11 mouse cellular contexts compared by ENCODE assay signal in the genomic region with DNA sequence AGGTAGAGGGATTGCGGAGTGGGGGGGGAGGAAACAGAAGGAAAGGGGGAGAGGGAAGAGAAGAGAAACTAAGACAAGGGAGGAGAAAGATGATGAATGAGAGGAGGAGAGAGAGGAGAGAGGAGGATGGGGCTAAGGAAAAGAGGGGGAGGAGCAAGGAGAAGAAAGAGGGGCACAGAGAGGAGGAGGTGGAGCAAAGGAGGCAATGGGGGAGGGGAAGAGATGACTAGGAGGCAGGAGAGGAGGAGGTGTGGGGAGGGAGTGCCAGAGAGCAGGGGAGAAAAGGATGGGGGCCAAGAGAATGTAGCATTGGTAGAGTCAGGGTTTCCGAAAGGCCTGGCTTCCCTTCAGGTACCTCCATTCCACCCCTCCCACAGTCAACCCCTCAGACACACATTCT.
A peak's percentile ranks its signal among the peaks of the same experiment; 100 is the strongest.
DNase-seq lines count a peak whose midpoint lies in the region; ATAC-seq and TF ChIP-seq lines count a peak whose summit lies in the region.
"Had no signal": no experiment of that assay in that cellular context is flagged by ENCODE, and none has a peak within 500 bp of the region (broad histone marks: within the 10 kb centered on the region; RNA-seq: fewer than 3 reads in every experiment).

No protein-coding gene starts in this region.

- no peaks in the 10 kb centered on the region; the same call in 1 of the 2 replicates for H3K27me3 ChIP-seq in heart, embryonic 12.5 days (replicated peaks)
- no peaks in the 10 kb centered on the region for H3K27me3 ChIP-seq in heart, adult 2 months (ENCODE audit: control insufficient read depth, insufficient read depth, low read length)
- H3K27me3 ChIP-seq in hindbrain, embryonic 12.5 days = no peaks in the 10 kb centered on the region
- H3K27me3 ChIP-seq in midbrain, embryonic 14.5 days (ENCODE audit: control insufficient read depth, insufficient read depth, low read length) = no peaks in the 10 kb centered on the region

- DNase-seq in heart, adult 2 months = no peak
- DNase-seq in brain, embryonic 14.5 days (ENCODE audit: low read depth) = peak; percentile 55
- DNase-seq in midbrain, embryonic 14.5 days = peak; percentile 64
- DNase-seq in kidney, adult 8-10 months = no peak
- no peak for DNase-seq in spleen, postnatal 4 days (ENCODE audit: low spot score in 2 of 2)
- DNase-seq: cerebellum, adult 9-10 months; kidney, adult 11 months; lung, adult 18-20 months had no signal

- intact Hi-C loops in heart, adult 2 months (cut with DNase I) = loop anchor here (10.0 kb wide), 1 partner anchor 150 kb away; a partner anchor contains a TSS

- no peaks in the 10 kb centered on the region for H3K79me2 ChIP-seq in heart, adult 2 months (replicated peaks; ENCODE audit: control insufficient read depth, insufficient read depth, low read length)

- H3K9ac ChIP-seq in heart, embryonic 12.5 days = peak overlapping the region; percentile 58; the same call in 1 of the 2 replicates
- H3K9ac ChIP-seq in heart, adult 2 months (ENCODE audit: low read depth, low read length) = no peak overlapping the region
- no peak overlapping the region for H3K9ac ChIP-seq in hindbrain, embryonic 12.5 days
- no peak overlapping the region for H3K9ac ChIP-seq in midbrain, embryonic 14.5 days (replicated peaks; ENCODE audit: low read length)

- peak overlapping the region; percentile 94 for H3K27ac ChIP-seq in heart, embryonic 12.5 days (ENCODE audit: poor library complexity, severe bottlenecking)
- no peak overlapping the region for H3K27ac ChIP-seq in heart, adult 2 months
- peak overlapping the region; percentile 68; the same call in 1 of the 2 replicates for H3K27ac ChIP-seq in hindbrain, embryonic 12.5 days
- peak overlapping the region; percentile 76 for H3K27ac ChIP-seq in midbrain, embryonic 14.5 days (replicated peaks; ENCODE audit: low read depth, low read length)

- peak overlapping the region; percentile 16; the same call in 1 of the 2 replicates for H3K4me3 ChIP-seq in heart, embryonic 12.5 days
- no peak overlapping the region for H3K4me3 ChIP-seq in heart, adult 2 months
- no peak overlapping the region for H3K4me3 ChIP-seq in hindbrain, embryonic 12.5 days
- H3K4me3 ChIP-seq in midbrain, embryonic 14.5 days (replicated peaks; ENCODE audit: low read depth, low read length) = no peak overlapping the region

- H3K36me3 ChIP-seq in heart, embryonic 12.5 days = no peaks in the 10 kb centered on the region
- H3K36me3 ChIP-seq in heart, adult 2 months (ENCODE audit: control insufficient read depth, insufficient read depth, low read length) = no peaks in the 10 kb centered on the region
- no peaks in the 10 kb centered on the region for H3K36me3 ChIP-seq in hindbrain, embryonic 12.5 days
- H3K36me3 ChIP-seq in midbrain, embryonic 14.5 days (ENCODE audit: control insufficient read depth, insufficient read depth, low read length) = no peaks in the 10 kb centered on the region

- peak overlapping the region; percentile 55 for H3K4me2 ChIP-seq in heart, embryonic 12.5 days
- no peak overlapping the region for H3K4me2 ChIP-seq in hindbrain, embryonic 12.5 days (replicated peaks)
- H3K4me2 ChIP-seq in midbrain, embryonic 14.5 days (ENCODE audit: low read length) = peak overlapping the region; percentile 1; the same call in 1 of the 2 replicates

- peaks cover 60% of the 10 kb centered on the region for H3K4me1 ChIP-seq in heart, embryonic 12.5 days (replicated peaks)
- H3K4me1 ChIP-seq in heart, adult 2 months (ENCODE audit: control insufficient read depth, insufficient read depth, low read length) = peaks cover 3% of the 10 kb centered on the region; the same call in 1 of the 2 replicates
- peaks cover 34% of the 10 kb centered on the region for H3K4me1 ChIP-seq in hindbrain, embryonic 12.5 days
- H3K4me1 ChIP-seq in midbrain, embryonic 14.5 days (ENCODE audit: control insufficient read depth, insufficient read depth, low read length) = peaks cover 36% of the 10 kb centered on the region

- TF ChIP-seq CTCF in heart, adult 2 months (IDR thresholded peaks at IDR 0.05) = no peak
- no peak for TF ChIP-seq CTCF in brain, embryonic 14.5 days (IDR thresholded peaks at IDR 0.05; ENCODE audit: borderline replicate concordance, extremely low read depth, insufficient read depth, insufficient read length)

- 35% methylated on average over 2 of the region's 2 CpGs for WGBS in heart, embryonic 12.5 days
- 61% methylated on average over 2 of the region's 2 CpGs for WGBS in heart, adult 2 months
- 45% methylated on average over 2 of the region's 2 CpGs for WGBS in hindbrain, embryonic 12.5 days
- WGBS in midbrain, embryonic 14.5 days = 32% methylated on average over 2 of the region's 2 CpGs

- no peaks in the 10 kb centered on the region for H3K9me3 ChIP-seq in heart, embryonic 12.5 days (replicated peaks)
- no peaks in the 10 kb centered on the region for H3K9me3 ChIP-seq in hindbrain, embryonic 12.5 days (replicated peaks)
- no peaks in the 10 kb centered on the region for H3K9me3 ChIP-seq in midbrain, embryonic 14.5 days (ENCODE audit: control insufficient read depth, low read length)

- TF ChIP-seq EP300 in heart, adult 2 months (IDR thresholded peaks at IDR 0.05; ENCODE audit: insufficient read depth, low read depth, low read length) = no peak

- no peak for TF ChIP-seq POLR2A in heart, adult 2 months (IDR thresholded peaks at IDR 0.05; ENCODE audit: insufficient read depth, low read depth, low read length)
- TF ChIP-seq POLR2A in brain, embryonic 14.5 days (IDR thresholded peaks at IDR 0.05; ENCODE audit: borderline replicate concordance, extremely low read depth, insufficient read depth, insufficient read length, poor library complexity, severe bottlenecking) = no peak

- no peak for ATAC-seq in heart, embryonic 12.5 days (ENCODE audit: insufficient number of reproducible peaks, low FRiP score)
- 0 out of 2 replicates have a peak, but pooled peaks have one; percentile 12 for ATAC-seq in hindbrain, embryonic 12.5 days (ENCODE audit: low FRiP score)
- ATAC-seq in midbrain, embryonic 14.5 days (ENCODE audit: low FRiP score, low TSS enrichment) = peak; percentile 62; the same call in 1 of the 2 replicates
- ATAC-seq in erythroid progenitor cell, adult 5-6 weeks (replicated peaks; ENCODE audit: low FRiP score, poor library complexity, severe bottlenecking) = no peak

Comparison
In these comparisons a context has a peak if more than half of its experiments do, and no peak if none do; other contexts are left out.
1. ATAC-seq: peak in hindbrain, embryonic 12.5 days (single experiment) and midbrain, embryonic 14.5 days (single experiment); none in heart, embryonic 12.5 days (single experiment) and erythroid progenitor cell, adult 5-6 weeks (single experiment).
2. DNase-seq: peak in brain, embryonic 14.5 days (single experiment) and midbrain, embryonic 14.5 days (single experiment); none in heart, adult 2 months (0 of 2), kidney, adult 8-10 months (0 of 2) and spleen, postnatal 4 days (0 of 2).